Comparison of ENCODE assay signal across 14 mouse cellular contexts in the genomic region with DNA sequence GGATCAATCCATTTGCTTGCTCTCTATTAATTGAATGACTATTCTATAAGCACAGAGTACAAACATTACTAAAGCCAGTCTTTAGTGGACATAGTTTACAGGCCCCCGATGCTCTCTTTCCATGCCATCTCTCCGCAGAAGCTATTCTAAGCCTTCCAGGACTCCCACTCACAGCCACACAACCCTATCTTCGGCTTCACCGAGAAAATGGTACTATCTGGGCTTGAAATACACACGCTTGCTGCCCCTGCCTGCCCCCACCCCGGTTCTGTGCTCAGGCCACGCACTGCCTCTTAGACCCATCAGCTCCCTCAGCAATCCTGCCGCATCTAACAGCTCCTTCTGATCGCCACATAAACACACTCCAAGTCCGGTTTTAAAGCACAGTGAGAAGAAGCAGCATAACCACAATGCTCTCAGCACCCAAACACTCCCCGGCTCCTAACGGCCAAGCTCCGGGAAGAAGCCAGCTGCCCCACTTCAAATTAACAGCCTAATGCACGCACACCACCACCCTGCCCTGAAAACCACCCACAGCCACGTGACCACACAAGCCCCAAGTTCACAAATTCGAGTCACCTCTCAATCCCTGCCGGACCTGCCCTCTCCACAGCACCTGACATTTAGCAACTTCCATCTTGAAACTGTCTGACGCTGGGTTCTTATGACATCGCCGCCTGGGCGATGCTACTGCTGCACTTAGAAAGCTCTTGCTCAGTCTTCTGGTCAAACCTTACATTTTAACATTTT.
DNase-seq lines count a peak whose midpoint lies in the region; ATAC-seq and TF ChIP-seq lines count a peak whose summit lies in the region.
"Had no signal": no experiment of that assay in that cellular context is flagged by ENCODE, and none has a peak within 500 bp of the region (broad histone marks: within the 10 kb centered on the region; RNA-seq: fewer than 3 reads in every experiment).

No protein-coding gene starts in this region.

- 93% methylated on average over 21 of the region's 21 CpGs for WGBS in hindbrain, embryonic 13.5 days
- WGBS in hindbrain, embryonic 11.5 days: 92% methylated on average over 21 of the region's 21 CpGs
- WGBS in heart, embryonic 12.5 days: 75% methylated on average over 21 of the region's 21 CpGs

- 0 out of 2 replicates have a peak overlapping the region, but pooled peaks have one; percentile 20 for H3K27ac ChIP-seq in hindbrain, embryonic 13.5 days
- no peak overlapping the region for H3K27ac ChIP-seq in hindbrain, embryonic 11.5 days (ENCODE audit: low read depth, low read length)
- H3K27ac ChIP-seq in layer of hippocampus, adult 2 months: peak overlapping the region; percentile 32; the same call in 1 of the 2 replicates
- H3K27ac ChIP-seq in heart, embryonic 12.5 days (ENCODE audit: poor library complexity, severe bottlenecking): no peak overlapping the region
- H3K27ac ChIP-seq: embryonic facial prominence, embryonic 12.5 days; forebrain, embryonic 12.5 days; limb, embryonic 10.5 days; lung, embryonic 15.5 days had no signal

- H3K9ac ChIP-seq in hindbrain, embryonic 13.5 days: no peak overlapping the region
- H3K9ac ChIP-seq in hindbrain, embryonic 11.5 days (ENCODE audit: low read depth, low read length): no peak overlapping the region
- no peak overlapping the region for H3K9ac ChIP-seq in heart, embryonic 12.5 days
- H3K9ac ChIP-seq: embryonic facial prominence, embryonic 12.5 days; forebrain, embryonic 12.5 days; lung, embryonic 15.5 days had no signal

- no peak overlapping the region for H3K4me2 ChIP-seq in hindbrain, embryonic 13.5 days
- H3K4me2 ChIP-seq in hindbrain, embryonic 11.5 days (replicated peaks; ENCODE audit: low read depth, low read length): no peak overlapping the region
- no peak overlapping the region for H3K4me2 ChIP-seq in heart, embryonic 12.5 days
- H3K4me2 ChIP-seq: embryonic facial prominence, embryonic 12.5 days; forebrain, embryonic 12.5 days; lung, embryonic 15.5 days had no signal

- H3K4me3 ChIP-seq in hindbrain, embryonic 13.5 days: no peak overlapping the region
- no peak overlapping the region for H3K4me3 ChIP-seq in hindbrain, embryonic 11.5 days (ENCODE audit: low read depth, low read length)
- no peak overlapping the region for H3K4me3 ChIP-seq in layer of hippocampus, adult 2 months
- H3K4me3 ChIP-seq in heart, embryonic 12.5 days: no peak overlapping the region
- H3K4me3 ChIP-seq: embryonic facial prominence, embryonic 12.5 days; forebrain, embryonic 12.5 days; limb, embryonic 10.5 days; lung, embryonic 15.5 days had no signal

- H3K4me1 ChIP-seq in hindbrain, embryonic 13.5 days (replicated peaks): no peaks in the 10 kb centered on the region
- H3K4me1 ChIP-seq in hindbrain, embryonic 11.5 days (replicated peaks; ENCODE audit: control insufficient read depth, insufficient read depth, low read length): no peaks in the 10 kb centered on the region
- peaks cover 5% of the 10 kb centered on the region; the same call in 1 of the 2 replicates for H3K4me1 ChIP-seq in heart, embryonic 12.5 days (replicated peaks)
- H3K4me1 ChIP-seq: embryonic facial prominence, embryonic 12.5 days; forebrain, embryonic 12.5 days; limb, embryonic 10.5 days had no signal

- TF ChIP-seq CTCF in layer of hippocampus, adult 2 months (conservative IDR thresholded peaks at IDR 0.05): no peak

- no peaks in the 10 kb centered on the region for H3K9me3 ChIP-seq in hindbrain, embryonic 13.5 days
- no peaks in the 10 kb centered on the region for H3K9me3 ChIP-seq in hindbrain, embryonic 11.5 days (ENCODE audit: control insufficient read depth, low read length)
- H3K9me3 ChIP-seq in heart, embryonic 12.5 days (replicated peaks): no peaks in the 10 kb centered on the region
- H3K9me3 ChIP-seq: embryonic facial prominence, embryonic 12.5 days; forebrain, embryonic 12.5 days; limb, embryonic 10.5 days; lung, embryonic 15.5 days had no signal

- no peaks in the 10 kb centered on the region for H3K36me3 ChIP-seq in hindbrain, embryonic 13.5 days
- H3K36me3 ChIP-seq in hindbrain, embryonic 11.5 days (ENCODE audit: control insufficient read depth, insufficient read depth, low read length): no peaks in the 10 kb centered on the region
- H3K36me3 ChIP-seq in heart, embryonic 12.5 days: no peaks in the 10 kb centered on the region
- H3K36me3 ChIP-seq: embryonic facial prominence, embryonic 12.5 days; forebrain, embryonic 12.5 days; limb, embryonic 10.5 days; lung, embryonic 15.5 days had no signal

- no peak for DNase-seq in hindbrain, embryonic 11.5 days (ENCODE audit: low spot score)
- no peak for DNase-seq in layer of hippocampus, adult 2 months (ENCODE audit: low spot score in 2 of 2)
- no peak for DNase-seq in layer of hippocampus, postnatal 25 days (ENCODE audit: extremely low spot score in 1 of 2, low spot score in 1 of 2)
- peak; percentile 43 for DNase-seq in right cerebral cortex, adult 2 months (ENCODE audit: low spot score in 2 of 2)
- DNase-seq in right cerebral cortex, postnatal 4 days: no peak
- DNase-seq in embryo, embryonic 10.5 days (ENCODE audit: low spot score): no peak
- DNase-seq: B cell, adult 2 months; cerebellum, adult 9-11 months had no signal

- ATAC-seq in hindbrain, embryonic 13.5 days (ENCODE audit: low FRiP score): no peak
- no peak for ATAC-seq in hindbrain, embryonic 11.5 days (ENCODE audit: low FRiP score)
- no peak for ATAC-seq in heart, embryonic 12.5 days (ENCODE audit: insufficient number of reproducible peaks, low FRiP score)

- H3K27me3 ChIP-seq in hindbrain, embryonic 13.5 days: no peaks in the 10 kb centered on the region
- H3K27me3 ChIP-seq in hindbrain, embryonic 11.5 days (ENCODE audit: control insufficient read depth, insufficient read depth, low read length): no peaks in the 10 kb centered on the region
- no peaks in the 10 kb centered on the region for H3K27me3 ChIP-seq in heart, embryonic 12.5 days (replicated peaks)
- H3K27me3 ChIP-seq: embryonic facial prominence, embryonic 12.5 days; forebrain, embryonic 12.5 days; lung, embryonic 15.5 days had no signal

Comparison
In these comparisons a context has a peak if more than half of its experiments do, and no peak if none do; other contexts are left out.
1. H3K27ac ChIP-seq: peak in hindbrain, embryonic 13.5 days (single experiment) and layer of hippocampus, adult 2 months (single experiment); none in hindbrain, embryonic 11.5 days (single experiment) and heart, embryonic 12.5 days (single experiment).
2. DNase-seq: peak in right cerebral cortex, adult 2 months (2 of 2); none in hindbrain, embryonic 11.5 days (single experiment), layer of hippocampus, adult 2 months (0 of 2), layer of hippocampus, postnatal 25 days (0 of 2), right cerebral cortex, postnatal 4 days (single experiment) and embryo, embryonic 10.5 days (single experiment).